Mouse (Mus musculus): ENCODE measurements around the gene St8sia6.

DNA sequence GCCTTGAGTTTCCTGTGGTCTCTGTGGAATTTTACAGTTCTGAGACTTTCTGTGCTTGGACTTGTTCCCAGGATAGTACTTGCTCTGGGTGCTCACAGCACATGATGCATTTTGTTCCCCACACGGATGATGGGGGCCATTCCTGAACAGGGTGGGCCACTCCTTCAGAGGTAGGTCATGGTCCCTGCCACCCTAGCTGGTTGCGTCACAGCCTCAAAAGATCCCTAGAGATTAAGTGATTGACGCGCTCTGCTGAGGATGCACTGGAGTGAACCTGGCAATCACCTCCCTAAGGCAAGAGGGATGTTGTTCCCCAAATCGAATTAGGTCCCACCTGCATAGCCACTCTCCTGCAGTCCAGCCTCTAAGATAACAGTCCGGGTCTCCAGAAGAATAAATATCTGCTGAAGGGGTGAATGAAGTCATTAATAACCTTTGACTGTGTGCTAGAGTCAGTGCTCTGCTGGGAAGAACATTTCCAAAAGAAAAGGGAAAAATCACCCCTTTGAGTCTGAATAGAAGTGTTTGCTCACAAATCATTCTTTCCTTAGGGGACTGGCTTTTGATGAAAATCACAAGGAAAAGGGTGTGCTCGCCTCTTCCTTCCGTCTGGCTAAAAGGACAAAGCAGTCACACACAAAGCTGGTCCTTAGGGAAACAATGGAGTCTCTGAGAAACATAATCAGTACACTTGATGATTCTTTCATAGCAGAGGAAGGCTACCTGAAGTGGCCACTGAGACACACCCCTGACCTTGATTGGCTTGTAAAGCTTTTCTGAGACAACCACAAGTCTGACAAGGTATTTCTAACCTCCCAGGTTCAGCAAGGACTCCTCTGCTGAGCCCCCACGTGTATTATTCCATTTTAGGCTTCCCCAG is 26.1 kb downstream of the St8sia6 start:
- no peak for TF ChIP-seq POLR2A (IDR thresholded peaks at IDR 0.05; ENCODE audit: control insufficient read depth, extremely low read depth, insufficient read depth, low read length, poor library complexity)
- no peak for TF ChIP-seq CTCF (IDR thresholded peaks at IDR 0.05; ENCODE audit: borderline replicate concordance, control insufficient read depth, extremely low read depth, insufficient read depth, low read length, poor library complexity)
